Mouse (Mus musculus) 3T3-L1 (cell line): ENCODE results near the gene Vmn1r14.
"Not testable (repeated sequence)": the region's sequence is repeated elsewhere in the genome, so short reads cannot be mapped to it uniquely, and the experiment has no call there.

Experiments used
- DNase-seq: peaks from one replicate; pipeline ENCODE4 v3.0.0-alpha.2; 2015; ENCODE audit warnings: low read depth, low spot score

Vmn1r14 gene

GRCm38 (mm10) chr6:57231386-57231785 is at the start of gene Vmn1r14:
Gene Vmn1r14 (plus strand): TSS chr6:57231686.
- DNase-seq = no peak

GRCm38 (mm10) chr6:57190016-57190415 is 41.5 kb upstream of the Vmn1r14 start:
- DNase-seq = not testable (repeated sequence)

GRCm38 (mm10) chr6:57202990-57203389 is 28.5 kb upstream of the Vmn1r14 start, which contains the start of gene Vmn1r13:
Gene Vmn1r13 (plus strand): TSS chr6:57203290.
- DNase-seq = not testable (repeated sequence)

GRCm38 (mm10) chr6:57257652-57258051 is 26.2 kb downstream of the Vmn1r14 start, which contains the start of gene Vmn1r15:
Gene Vmn1r15 (plus strand): TSS chr6:57257952.
- DNase-seq = no peak

GRCm38 (mm10) chr6:57260990-57261389 is 29.5 kb downstream of the Vmn1r14 start:
- no peak for DNase-seq

GRCm38 (mm10) chr6:57271881-57272280 is 40.4 kb downstream of the Vmn1r14 start:
- DNase-seq = no peak

GRCm38 (mm10) chr6:57272517-57272916 is 41.0 kb downstream of the Vmn1r14 start:
- no peak for DNase-seq

- no peak for DNase-seq
These were observed 47.5 kb downstream of the Vmn1r14 start for GRCm38 (mm10) chr6:57278952-57279351.
